ENCODE assay signal across 8 mouse cellular contexts in genomic region chrX:51372477-51373239, GRCm38 (mm10).
DNase-seq lines count a peak whose midpoint lies in the region; ATAC-seq and TF ChIP-seq lines count a peak whose summit lies in the region.
"Had no signal": no experiment of that assay in that cellular context is flagged by ENCODE, and none has a peak within 500 bp of the region (broad histone marks: within the 10 kb centered on the region; RNA-seq: fewer than 3 reads in every experiment).

No protein-coding gene starts in this region.

- ATAC-seq in forebrain, postnatal 0 days: peak; percentile 89
- ATAC-seq in lung, postnatal 0 days: peak; percentile 83

- no peaks in the 10 kb centered on the region for H3K4me1 ChIP-seq in kidney, adult 2 months (ENCODE audit: control insufficient read depth, insufficient read depth, low read length)
- no peaks in the 10 kb centered on the region for H3K4me1 ChIP-seq in MEL (ENCODE audit: control insufficient read depth in 1 of 2, insufficient read depth in 2 of 2, low read length in 2 of 2)
- no peaks in the 10 kb centered on the region for H3K4me1 ChIP-seq in forebrain, postnatal 0 days (ENCODE audit: insufficient read depth)
- H3K4me1 ChIP-seq in lung, postnatal 0 days (ENCODE audit: insufficient read depth, low read depth, low read length): no peaks in the 10 kb centered on the region

- H3K4me2 ChIP-seq in forebrain, postnatal 0 days (ENCODE audit: low read depth): no peak overlapping the region
- no peak overlapping the region for H3K4me2 ChIP-seq in lung, postnatal 0 days (replicated peaks; ENCODE audit: low read depth, low read length)

- no peaks in the 10 kb centered on the region for H3K79me2 ChIP-seq in MEL (ENCODE audit: control insufficient read depth, insufficient read depth, low read length, poor library complexity)

- no peak for TF ChIP-seq POLR2A in kidney, adult 2 months (IDR thresholded peaks at IDR 0.05; ENCODE audit: low read depth, low read length)
- TF ChIP-seq POLR2A in MEL (IDR thresholded peaks at IDR 0.05; ENCODE audit: control insufficient read depth in 1 of 2, insufficient read depth in 1 of 2, low read depth in 1 of 2, low read length in 2 of 2, poor library complexity in 1 of 2): no peak

- H3K4me3 ChIP-seq in kidney, adult 2 months (ENCODE audit: insufficient read depth, low read depth, low read length): no peak overlapping the region
- no peak overlapping the region for H3K4me3 ChIP-seq in MEL (ENCODE audit: control insufficient read depth in 1 of 2, insufficient read depth in 1 of 2, low read depth in 2 of 2, low read length in 2 of 2)
- H3K4me3 ChIP-seq in forebrain, postnatal 0 days (ENCODE audit: low read depth, low read length): no peak overlapping the region
- no peak overlapping the region for H3K4me3 ChIP-seq in lung, postnatal 0 days (ENCODE audit: low read depth, low read length)

- no peak overlapping the region for H3K9ac ChIP-seq in MEL (ENCODE audit: control insufficient read depth, low read depth, low read length, poor library complexity, severe bottlenecking)
- H3K9ac ChIP-seq in forebrain, postnatal 0 days: no peak overlapping the region
- H3K9ac ChIP-seq in lung, postnatal 0 days (replicated peaks; ENCODE audit: low read depth): no peak overlapping the region

- TF ChIP-seq EP300 in MEL (IDR thresholded peaks at IDR 0.05; ENCODE audit: low read depth in 1 of 2, low read length in 2 of 2): no peak
- TF ChIP-seq EP300 in lung, postnatal 0 days (IDR thresholded peaks at IDR 0.05): 0 out of 2 replicates have a peak, but pooled peaks have one; percentile 15

- H3K27ac ChIP-seq in kidney, adult 2 months (ENCODE audit: insufficient read depth, low read depth, low read length): no peak overlapping the region
- H3K27ac ChIP-seq in MEL (ENCODE audit: control insufficient read depth, low read depth, low read length): no peak overlapping the region
- H3K27ac ChIP-seq in forebrain, postnatal 0 days (ENCODE audit: low read depth, low read length): no peak overlapping the region
- H3K27ac ChIP-seq in lung, postnatal 0 days (ENCODE audit: low read length): no peak overlapping the region
- H3K27ac ChIP-seq: macrophage had no signal

- H3K9me3 ChIP-seq in MEL (replicated peaks; ENCODE audit: insufficient read depth, low read length): no peaks in the 10 kb centered on the region
- H3K9me3 ChIP-seq in forebrain, postnatal 0 days (ENCODE audit: low read length): no peaks in the 10 kb centered on the region
- H3K9me3 ChIP-seq in lung, postnatal 0 days (ENCODE audit: low read length): no peaks in the 10 kb centered on the region

- peak; percentile 67 for TF ChIP-seq RAD21 in MEL (IDR thresholded peaks at IDR 0.05; ENCODE audit: low read depth, low read length)

- TF ChIP-seq CTCF in kidney, adult 2 months (conservative IDR thresholded peaks at IDR 0.05; ENCODE audit: insufficient read depth, insufficient read length, low read depth, low read length): peak; percentile 43; the same call in 1 of the 2 replicates
- peak; percentile 16 to 65 (median 54); a peak in 4 of 6 replicates for TF ChIP-seq CTCF in MEL (IDR thresholded peaks at IDR 0.05 in 2 of 3, conservative IDR thresholded peaks at IDR 0.05 in 1 of 3; ENCODE audit: control insufficient read depth in 1 of 3, insufficient read depth in 1 of 3, low read depth in 2 of 3, low read length in 3 of 3, poor library complexity in 1 of 3, severe bottlenecking in 1 of 3)
- TF ChIP-seq CTCF in forebrain, postnatal 0 days (IDR thresholded peaks at IDR 0.05; ENCODE audit: low read depth): peak; percentile 64
- TF ChIP-seq CTCF in lung, postnatal 0 days (IDR thresholded peaks at IDR 0.05): peak; percentile 80

- WGBS in kidney, adult 2 months: 33% methylated on average over 5 of the region's 5 CpGs
- WGBS in forebrain, postnatal 0 days: 36% methylated on average over 5 of the region's 5 CpGs
- 23% methylated on average over 5 of the region's 5 CpGs for WGBS in lung, postnatal 0 days

- H3K27me3 ChIP-seq in kidney, adult 2 months (replicated peaks; ENCODE audit: control insufficient read depth, insufficient read depth, low read length): no peaks in the 10 kb centered on the region
- H3K27me3 ChIP-seq in MEL (ENCODE audit: control insufficient read depth in 1 of 2, insufficient read depth in 2 of 2, low read length in 2 of 2): no peaks in the 10 kb centered on the region
- no peaks in the 10 kb centered on the region for H3K27me3 ChIP-seq in forebrain, postnatal 0 days (ENCODE audit: insufficient read depth, low read length)
- H3K27me3 ChIP-seq in lung, postnatal 0 days (replicated peaks; ENCODE audit: insufficient read depth, low read length): no peaks in the 10 kb centered on the region

- DNase-seq in kidney, adult 2 months: no peak
- no peak for DNase-seq in kidney, adult 8-10 months
- DNase-seq in A20 (ENCODE audit: low read depth, low spot score) (peak; percentile 19), MEL (ENCODE audit: low read depth, low spot score) (peak; percentile 39)
- peak; percentile 72 for DNase-seq in forebrain, postnatal 0 days
- peak; percentile 72 for DNase-seq in lung, postnatal 0 days (ENCODE audit: low spot score)
- no peak for DNase-seq in spleen, postnatal 14 days (ENCODE audit: low spot score in 2 of 2)

- H3K36me3 ChIP-seq in kidney, adult 2 months (ENCODE audit: control insufficient read depth, insufficient read depth, low read length): no peaks in the 10 kb centered on the region
- H3K36me3 ChIP-seq in MEL (ENCODE audit: control insufficient read depth in 1 of 2, insufficient read depth in 2 of 2, low read length in 2 of 2): no peaks in the 10 kb centered on the region
- H3K36me3 ChIP-seq in forebrain, postnatal 0 days (ENCODE audit: insufficient read depth): no peaks in the 10 kb centered on the region
- no peaks in the 10 kb centered on the region for H3K36me3 ChIP-seq in lung, postnatal 0 days (ENCODE audit: insufficient read depth, low read length)

TF ChIP-seq in MEL, 35 proteins besides CTCF, POLR2A, EP300 and RAD21:
- no peak for TF ChIP-seq POLR2AphosphoS5 (IDR thresholded peaks at IDR 0.05; ENCODE audit: borderline replicate concordance, low read depth, low read length)
- TF ChIP-seq ZC3H11A (IDR thresholded peaks at IDR 0.05; ENCODE audit: low read depth, low read length): peak; percentile 54
- TF ChIP-seq SMC3 (IDR thresholded peaks at IDR 0.05; ENCODE audit: low read depth, low read length): peak; percentile 82

Comparison
In these comparisons a context has a peak if more than half of its experiments do, and no peak if none do; other contexts are left out.
1. DNase-seq: peak in A20 (single experiment), MEL (single experiment), forebrain, postnatal 0 days (single experiment) and lung, postnatal 0 days (single experiment); none in kidney, adult 2 months (single experiment), kidney, adult 8-10 months (0 of 2) and spleen, postnatal 14 days (0 of 2).
2. Peak in every context shown above with its lines, with median percentiles within 50 percentile points of each other: CTCF ChIP-seq.